Mouse (Mus musculus) spleen, adult 2 months (tissue): ENCODE results near the gene Lfng.

Experiments used
- CTCF ChIP-seq: fragments of 200-500 bp; IDR thresholded peaks from 2 replicates; pipeline ENCODE4 v1.5.1; 2011; ENCODE audit warnings: mild to moderate bottlenecking, inconsistent platforms; ENCODE audit not compliant: insufficient read depth, insufficient read length, insufficient replicate concordance; ENCODE audit errors: extremely low read depth
- POLR2A ChIP-seq: fragments of 200-500 bp; IDR thresholded peaks from 2 replicates; pipeline ENCODE4 v1.6.1; 2011; ENCODE audit warnings: low read depth, low read length, inconsistent platforms

DNA sequence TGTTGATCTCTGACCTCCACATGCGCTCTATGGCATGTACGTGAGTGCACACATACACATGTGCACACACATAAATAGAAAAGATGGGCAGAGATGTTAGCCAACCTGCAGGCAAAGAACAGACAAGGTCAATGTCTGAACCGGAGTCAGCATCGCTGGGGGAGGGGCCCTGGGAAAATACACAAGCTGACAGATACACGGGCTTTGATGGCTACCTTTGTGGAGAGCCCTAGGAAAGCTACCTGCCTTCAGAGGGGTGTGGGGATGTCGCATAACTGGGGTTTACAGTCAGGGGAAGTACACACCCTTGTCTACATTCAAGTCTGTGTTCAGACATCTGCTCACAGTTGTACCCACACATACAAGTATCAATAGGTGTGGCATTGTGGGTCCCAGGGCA is 31.4 kb downstream of the Lfng start:
- no peak for TF ChIP-seq POLR2A
- TF ChIP-seq CTCF: no peak
